Mouse (Mus musculus): ENCODE measurements around the gene Rere.
A peak's percentile ranks its signal among the peaks of the same experiment; 100 is the strongest.

Rere gene

GRCm38 (mm10) chr4:150624214-150624823 is 342.9 kb downstream of the Rere start:
- DNase-seq: no peak

DNA sequence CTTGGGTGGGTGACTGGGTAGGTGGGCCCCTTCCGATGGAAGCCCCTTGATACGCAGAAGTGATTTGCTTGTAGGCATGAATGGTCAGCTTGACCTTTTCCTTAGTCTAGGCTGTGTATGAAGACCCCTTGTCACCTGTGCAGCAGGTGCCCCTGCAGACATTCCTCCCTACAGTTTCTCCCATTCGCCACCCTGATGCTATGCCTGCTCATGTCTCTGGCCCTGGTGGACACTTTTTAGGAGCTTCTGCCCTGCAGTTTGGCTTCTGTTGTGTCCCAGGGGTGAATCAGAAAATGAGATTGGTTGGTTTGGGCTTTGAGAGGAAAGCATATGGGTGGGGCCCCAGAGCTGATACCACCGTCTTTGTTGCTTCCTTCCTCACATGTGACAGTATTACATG is 343.5 kb downstream of the Rere start:
- no peak for DNase-seq

- DNase-seq: peak; percentile 23 to 31
Measured at GRCm38 (mm10) chr4:150625425-150625824, 344.0 kb downstream of the Rere start.

DNA sequence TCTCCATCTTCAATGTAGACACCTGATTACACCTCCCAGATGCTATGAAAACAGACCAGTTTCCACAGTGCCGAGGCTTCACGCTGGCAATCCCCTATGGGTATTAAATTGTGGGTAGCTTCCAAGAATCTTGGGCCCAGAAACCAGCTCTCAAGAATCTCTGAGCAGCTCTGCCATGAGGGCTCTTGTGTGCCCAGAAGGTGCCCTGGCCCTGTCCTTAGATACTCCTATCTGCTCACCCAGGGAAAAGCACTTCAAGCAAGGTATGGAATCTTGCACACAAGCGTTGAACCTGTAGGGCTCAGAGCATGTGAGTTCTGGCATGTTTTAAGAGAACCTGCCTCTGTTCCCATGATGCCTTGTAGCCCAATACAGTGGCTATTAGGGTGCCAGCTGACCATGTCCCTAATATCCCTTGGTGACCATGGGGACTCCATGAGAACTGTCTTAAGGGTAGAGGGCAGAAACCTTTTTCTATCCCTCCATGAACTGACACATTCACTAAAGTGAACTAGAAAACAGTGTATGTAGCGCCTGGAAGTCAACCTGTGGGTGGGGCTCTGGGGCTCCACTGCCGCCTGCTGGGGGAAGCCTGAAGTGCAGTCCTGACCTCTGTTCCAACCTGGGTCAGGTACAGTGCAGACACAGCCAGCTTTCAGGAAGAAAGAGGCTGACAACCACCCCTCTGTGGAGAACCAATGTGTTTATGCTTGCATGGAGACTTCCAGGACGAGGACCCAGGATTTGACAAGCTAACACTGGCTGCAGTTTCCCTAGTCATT is 344.7 kb downstream of the Rere start:
- peak; percentile 72 to 80 for DNase-seq

DNA sequence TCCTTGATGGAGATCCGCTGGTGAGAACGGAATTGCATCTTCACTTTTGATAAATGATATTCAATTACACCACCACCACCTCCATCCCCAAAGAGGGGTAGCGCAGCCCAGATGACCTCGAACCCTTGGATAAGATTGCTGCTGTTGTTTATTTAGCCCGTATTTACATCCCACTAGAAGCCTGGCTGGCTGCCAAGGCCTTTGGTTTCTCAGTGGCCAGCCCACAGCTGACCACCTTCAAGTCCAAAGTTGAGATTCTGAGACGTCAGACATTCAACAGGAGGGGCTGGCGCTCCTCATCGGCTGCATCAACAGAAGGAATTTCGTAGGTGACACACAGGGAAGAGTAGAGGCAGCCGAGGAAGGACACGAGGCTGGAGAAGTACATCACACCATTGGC is 347.8 kb downstream of the Rere start:
- no peak for DNase-seq

DNA sequence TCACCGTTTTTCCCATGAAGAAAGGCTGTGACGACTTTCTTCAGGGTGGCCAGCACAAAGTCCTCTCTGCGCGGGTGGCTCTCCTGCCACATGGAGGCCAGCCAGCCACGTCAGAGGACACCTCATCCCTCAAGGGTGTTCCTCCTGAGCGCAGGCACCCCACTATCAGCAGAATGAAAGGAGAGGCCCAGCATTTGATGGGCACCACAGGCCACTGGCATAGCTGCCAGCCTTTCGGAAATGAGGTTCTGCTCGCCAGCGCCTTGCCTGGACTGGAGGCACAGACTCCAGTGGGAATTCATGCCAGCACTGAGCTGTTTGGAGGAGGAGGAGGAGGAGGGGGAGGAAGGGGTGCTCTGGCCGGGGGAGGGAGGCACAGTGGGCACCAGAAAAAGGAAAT is 354.1 kb downstream of the Rere start:
- no peak for DNase-seq

GRCm38 (mm10) chr4:150636635-150637034 is 355.2 kb downstream of the Rere start:
- no peak for DNase-seq

DNA sequence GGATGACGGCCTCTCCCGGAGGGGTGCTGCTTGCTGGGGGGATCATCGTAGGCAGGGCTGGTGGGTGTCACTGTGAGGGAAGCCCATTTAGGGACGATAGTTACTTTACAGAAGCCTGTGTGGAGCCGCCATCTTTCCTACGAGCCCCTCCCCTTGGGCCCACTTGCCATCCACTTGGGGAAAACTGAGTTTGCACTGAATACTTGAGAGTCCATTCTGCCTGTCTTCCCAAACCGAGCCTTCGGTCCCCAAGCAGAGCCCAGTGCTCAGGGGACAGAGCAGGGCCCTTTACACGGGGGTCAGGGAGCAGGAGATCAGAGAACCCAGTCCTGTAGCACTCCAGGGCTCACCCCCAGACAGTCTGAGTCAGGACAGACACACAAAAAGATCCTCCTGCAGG is 362.9 kb downstream of the Rere start:
- no peak for DNase-seq

GRCm38 (mm10) chr4:150649327-150649726 is 367.9 kb downstream of the Rere start:
- DNase-seq: no peak

- DNase-seq: no peak
Measured at GRCm38 (mm10) chr4:150651390-150652277, 370.2 kb downstream of the Rere start, which contains the start of gene Slc45a1. Slc45a1 (minus strand) TSS chr4:150652174.

DNA sequence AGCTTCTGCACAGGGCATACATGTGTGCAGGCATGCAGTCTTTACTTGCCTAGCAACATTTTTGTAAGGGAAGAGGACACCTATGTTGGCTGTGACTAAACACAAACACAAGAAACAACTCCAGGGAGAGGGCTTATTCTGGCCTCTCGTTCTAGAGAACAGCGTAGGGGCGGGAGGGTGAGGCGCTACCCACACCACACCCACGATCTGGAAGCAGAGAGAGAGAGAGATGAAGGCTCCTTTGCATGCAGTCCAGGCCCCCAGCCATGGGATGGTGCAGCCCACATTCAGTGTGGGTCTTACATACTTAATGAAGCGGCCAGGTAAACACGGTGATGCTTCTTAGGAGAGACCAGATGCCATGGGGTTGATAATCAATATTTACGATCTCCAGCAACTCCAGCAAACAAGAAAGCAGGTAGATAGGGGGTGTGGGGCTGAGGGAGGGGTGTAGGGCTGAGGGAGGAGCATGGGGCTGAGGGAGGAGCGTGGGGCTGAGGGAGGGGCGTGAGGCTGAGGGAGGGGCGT is 371.7 kb downstream of the Rere start:
- no peak for DNase-seq

DNA sequence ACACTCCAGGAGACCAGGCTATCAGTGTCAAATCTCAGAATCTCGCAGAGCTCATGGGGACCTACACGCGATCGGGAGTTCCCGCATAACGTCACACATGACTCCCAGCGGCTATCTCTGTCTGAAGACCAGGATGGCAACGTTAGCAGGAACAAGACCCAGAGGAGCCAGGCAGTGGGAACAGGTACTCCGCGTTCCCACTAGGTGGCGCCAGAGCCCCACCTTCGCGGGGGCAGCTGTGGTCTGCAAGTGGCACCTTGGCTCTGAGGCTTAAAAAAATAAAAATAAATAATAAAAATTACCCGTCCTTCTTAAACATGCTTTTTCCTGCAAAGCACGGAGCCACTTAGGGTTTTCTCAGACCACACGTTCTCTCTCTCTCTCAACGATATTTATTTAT is 374.5 kb downstream of the Rere start:
- peak; percentile 76 to 77 for DNase-seq

GRCm38 (mm10) chr4:150656504-150656903 is 375.1 kb downstream of the Rere start:
- no peak for DNase-seq

GRCm38 (mm10) chr4:150659926-150660610 is 378.6 kb downstream of the Rere start:
- peak; percentile 29 to 32 for DNase-seq

DNA sequence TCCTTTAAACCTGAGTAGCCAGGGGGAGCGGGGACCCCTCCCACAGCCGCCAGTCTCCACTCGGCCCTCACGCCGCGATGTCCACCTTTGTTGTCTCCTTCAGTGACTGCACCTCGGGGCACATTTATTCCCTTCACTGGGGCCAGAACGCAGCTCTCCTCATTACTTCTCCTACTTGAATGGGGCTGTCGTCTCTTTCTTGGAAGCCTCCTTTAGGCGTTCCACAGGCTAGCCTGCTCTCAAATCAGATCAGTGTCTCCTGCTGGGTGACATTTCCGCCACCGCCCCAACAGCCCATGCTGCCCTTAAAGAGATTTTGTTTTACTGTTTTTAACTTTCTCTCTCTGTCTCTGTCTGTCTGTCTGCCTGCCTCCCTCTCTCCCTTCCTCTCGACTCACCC is 380.4 kb downstream of the Rere start:
- no peak for DNase-seq

GRCm38 (mm10) chr4:150663192-150663591 is 381.7 kb downstream of the Rere start:
- DNase-seq: peak; percentile 27 to 40

- DNase-seq: peak in 1 of 2 experiments; percentile 17
Measured at GRCm38 (mm10) chr4:150664726-150665125, 383.3 kb downstream of the Rere start.

DNA sequence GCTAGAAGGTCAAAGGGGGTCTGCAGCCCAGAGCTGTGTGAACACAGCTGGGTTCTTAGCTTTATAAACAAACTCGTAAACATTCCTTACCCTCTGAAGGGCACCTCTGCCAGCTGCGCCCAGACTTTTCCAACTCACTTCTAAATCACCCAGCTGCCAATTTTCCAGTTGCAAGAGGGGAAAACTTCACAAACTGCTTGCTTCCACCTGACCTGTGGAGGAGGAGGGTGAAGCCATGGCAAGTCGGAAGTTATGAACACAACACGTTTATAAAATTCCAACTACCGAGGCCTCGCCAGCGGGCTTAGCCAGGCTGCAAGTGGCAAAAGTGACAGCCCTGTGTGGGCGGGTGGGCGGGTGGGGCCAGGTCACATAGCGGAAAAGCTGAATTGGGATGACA is 384.4 kb downstream of the Rere start:
- DNase-seq: no peak
